Mouse (Mus musculus) NIH3T3 (cell line): Measurements from ENCODE around the gene Mast1.
"Not testable (repeated sequence)": the region's sequence is repeated elsewhere in the genome, so short reads cannot be mapped to it uniquely, and the experiment has no call there.

Source experiments
- DNase-seq: peaks from one replicate; pipeline ENCODE4 v3.0.0-alpha.2; 2012; ENCODE audit warnings: low read depth

Gene Mast1

GRCm38 (mm10) chr8:84909162-84909767, 27.9 kb downstream of the Mast1 start:
- DNase-seq: no peak

DNA sequence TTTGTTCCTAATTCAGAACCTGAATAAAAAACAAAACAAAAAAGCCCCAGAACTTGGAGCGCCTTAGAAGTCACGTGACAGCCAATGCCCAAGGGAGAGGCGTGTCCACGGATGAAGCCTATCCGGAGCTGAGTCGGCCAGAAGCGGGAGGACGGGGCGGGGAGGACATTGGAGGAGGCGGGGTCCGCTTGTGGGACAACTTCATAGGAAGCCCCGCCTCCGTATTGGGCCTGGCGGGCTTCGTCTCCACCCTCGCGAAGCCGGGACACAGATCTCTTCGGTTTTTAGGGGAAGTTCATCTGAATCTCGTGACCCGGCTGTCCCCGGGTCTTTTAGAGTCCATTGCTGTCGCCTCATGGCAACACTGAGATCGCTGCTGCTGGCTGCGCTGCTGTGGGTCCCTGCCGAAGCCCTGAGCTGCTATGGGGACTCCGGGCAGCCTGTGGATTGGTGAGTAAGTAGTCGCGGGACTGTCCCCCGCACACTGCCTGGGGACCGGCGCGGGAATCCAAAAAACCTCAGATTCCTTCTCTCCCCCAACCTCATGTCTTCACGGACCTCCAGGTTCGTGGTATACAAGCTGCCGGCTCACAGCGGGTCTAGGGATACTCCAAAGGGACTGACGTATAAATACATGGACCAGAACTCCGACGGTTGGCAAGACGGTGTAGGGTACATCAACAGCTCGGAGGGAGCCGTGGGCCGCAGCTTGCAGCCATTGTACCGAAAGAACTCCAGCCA, 28.6 kb downstream of the Mast1 start, which contains the start of gene Dnase2a:
TSS of gene Dnase2a (plus strand) at position 140 of the 741 bp plus-strand sequence.
- DNase-seq: peak; percentile 99

- not testable (repeated sequence) for DNase-seq
Measured at GRCm38 (mm10) chr8:84907979-84908378, 29.2 kb downstream of the Mast1 start.

- DNase-seq: no peak
Measured at GRCm38 (mm10) chr8:84907493-84907892, 29.7 kb downstream of the Mast1 start.

- no peak for DNase-seq
Measured at GRCm38 (mm10) chr8:84907037-84907436, 30.1 kb downstream of the Mast1 start.

DNA sequence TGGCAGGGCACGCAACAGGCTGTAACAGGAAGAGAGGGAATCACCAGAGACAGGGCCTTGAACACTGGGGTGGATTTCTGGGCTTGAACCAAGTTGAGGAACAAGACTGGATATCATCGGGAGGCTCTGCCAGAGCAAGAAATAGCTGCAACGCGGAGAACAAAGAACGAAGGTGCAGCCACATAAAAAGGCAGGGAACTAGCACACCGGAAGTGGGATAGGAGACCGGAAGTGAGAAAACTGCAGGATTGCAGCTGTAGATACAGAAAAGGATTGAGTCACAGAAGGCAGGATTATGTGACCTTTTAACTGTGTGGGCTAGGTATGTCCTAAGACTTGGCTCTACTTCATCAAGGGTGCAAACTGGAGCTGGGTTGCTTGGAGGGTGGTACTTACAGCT, 32.8 kb downstream of the Mast1 start:
- no peak for DNase-seq

- peak; percentile 81 for DNase-seq
Measured at GRCm38 (mm10) chr8:84902920-84903661, 34.1 kb downstream of the Mast1 start.

GRCm38 (mm10) chr8:84902367-84902919, 34.7 kb downstream of the Mast1 start:
- no peak for DNase-seq

GRCm38 (mm10) chr8:84901752-84902151, 35.4 kb downstream of the Mast1 start, which contains the start of gene Klf1:
Gene Klf1 (plus strand): TSS chr8:84901928.
- no peak for DNase-seq

- DNase-seq: no peak
Measured at GRCm38 (mm10) chr8:84901071-84901470, 36.1 kb downstream of the Mast1 start.

DNA sequence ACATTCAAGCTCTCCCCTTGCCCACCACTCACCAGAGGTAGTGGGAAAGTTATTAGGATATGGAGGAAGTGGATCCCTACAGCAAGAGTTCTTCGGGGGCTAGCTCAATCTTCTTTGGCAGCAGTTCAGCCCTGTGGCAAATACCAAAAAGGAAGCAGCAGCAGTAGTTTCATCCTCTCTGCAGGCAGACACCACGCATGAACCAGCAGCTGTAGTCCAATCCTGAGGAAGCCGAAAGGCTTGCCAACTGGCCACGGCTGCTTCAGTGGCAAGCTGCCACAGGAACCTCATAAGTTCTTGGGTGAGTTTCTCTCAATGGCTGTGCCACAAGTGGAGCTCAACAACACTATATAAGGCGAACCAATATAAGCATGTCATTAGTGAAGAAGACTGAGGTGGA, 41.2 kb downstream of the Mast1 start:
- DNase-seq: peak; percentile 30

DNA sequence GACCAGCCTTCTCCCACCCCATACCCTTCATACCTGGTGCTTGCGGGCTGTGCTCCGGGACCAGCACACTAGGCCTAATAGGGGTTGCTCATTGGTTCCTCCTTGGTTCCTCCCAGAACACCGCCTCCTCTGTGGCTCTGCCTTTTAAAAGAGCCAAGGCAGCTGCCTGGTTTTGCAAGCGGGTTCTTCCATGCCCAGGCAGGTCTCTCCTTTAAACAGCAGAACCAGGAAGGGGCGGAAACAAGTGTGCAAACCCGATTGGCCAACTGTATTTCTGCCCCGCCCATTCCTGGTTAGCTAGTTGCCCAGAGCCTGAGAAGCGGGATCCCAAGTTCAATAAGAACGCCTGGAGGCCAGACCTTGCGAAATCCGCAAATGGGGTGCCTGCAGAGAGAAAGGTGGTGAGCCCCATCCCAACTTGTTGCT, 43.4 kb downstream of the Mast1 start, which contains the start of gene Gcdh:
TSS of gene Gcdh (minus strand) at position 213 of the 426 bp plus-strand sequence.
- peak; percentile 95 for DNase-seq

GRCm38 (mm10) chr8:84892993-84893708, 44.0 kb downstream of the Mast1 start:
- DNase-seq: no peak

DNA sequence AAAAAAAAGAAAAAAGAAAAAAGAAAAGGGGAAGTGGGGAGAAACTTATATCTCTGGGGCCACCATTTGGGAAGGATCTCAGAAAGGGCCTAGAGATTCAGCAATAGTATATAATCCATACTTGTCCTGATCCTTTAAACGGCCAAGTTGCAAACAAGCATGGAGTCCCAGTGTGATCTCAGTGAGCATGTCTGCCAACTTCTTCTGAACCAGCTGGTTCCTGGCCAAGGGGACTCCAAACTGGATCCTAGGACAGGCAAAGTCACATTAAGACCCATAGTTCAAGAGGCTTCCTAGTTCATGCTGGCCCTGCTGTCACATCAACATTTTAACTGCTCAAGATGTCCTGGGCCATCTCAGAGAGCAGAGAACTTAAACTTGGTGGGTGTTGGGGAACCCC, 48.0 kb downstream of the Mast1 start:
- no peak for DNase-seq

- DNase-seq: no peak
Measured at GRCm38 (mm10) chr8:84888280-84888679, 48.9 kb downstream of the Mast1 start.

DNA sequence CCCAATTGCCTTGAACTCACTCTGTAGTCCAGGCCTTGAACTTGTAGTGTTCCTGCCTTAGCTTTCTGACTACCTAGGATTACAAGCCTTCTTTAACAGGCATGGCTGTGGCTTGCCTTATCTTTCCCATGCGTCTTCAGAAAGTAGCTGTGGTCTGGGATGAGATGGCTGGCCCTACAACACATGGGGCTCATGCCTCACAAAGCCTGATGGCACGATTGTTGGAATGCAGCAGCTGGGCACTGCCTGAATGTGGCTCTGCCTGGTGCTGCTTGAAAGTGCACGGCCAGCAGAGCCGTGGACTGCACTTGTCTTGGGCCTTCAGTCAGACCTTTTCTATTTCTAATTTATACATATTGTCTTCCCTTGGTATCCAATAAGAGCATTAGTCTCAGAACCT, 52.4 kb downstream of the Mast1 start:
- no peak for DNase-seq

DNA sequence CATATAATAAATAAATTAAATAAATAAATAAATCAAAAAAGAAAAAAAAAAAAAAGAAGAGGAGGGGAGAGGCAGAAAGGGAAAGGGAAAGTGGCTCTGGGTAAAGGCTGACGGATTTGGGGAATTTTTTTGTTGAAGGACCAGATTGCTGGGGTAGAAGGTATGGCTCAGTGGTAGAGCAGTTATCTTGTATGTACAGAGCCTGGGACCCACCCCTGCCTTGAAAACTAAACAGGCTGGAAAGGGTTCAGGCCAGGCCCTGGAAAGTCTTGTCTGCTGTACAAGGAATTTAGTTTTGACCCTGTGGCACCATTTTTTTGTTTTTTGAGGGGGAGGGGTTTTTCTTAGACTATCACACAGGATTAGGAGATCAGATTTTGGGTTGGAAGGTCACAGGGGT, 58.2 kb downstream of the Mast1 start:
- no peak for DNase-seq

- DNase-seq: no peak
Measured at GRCm38 (mm10) chr8:84877297-84878035, 59.7 kb downstream of the Mast1 start.

DNA sequence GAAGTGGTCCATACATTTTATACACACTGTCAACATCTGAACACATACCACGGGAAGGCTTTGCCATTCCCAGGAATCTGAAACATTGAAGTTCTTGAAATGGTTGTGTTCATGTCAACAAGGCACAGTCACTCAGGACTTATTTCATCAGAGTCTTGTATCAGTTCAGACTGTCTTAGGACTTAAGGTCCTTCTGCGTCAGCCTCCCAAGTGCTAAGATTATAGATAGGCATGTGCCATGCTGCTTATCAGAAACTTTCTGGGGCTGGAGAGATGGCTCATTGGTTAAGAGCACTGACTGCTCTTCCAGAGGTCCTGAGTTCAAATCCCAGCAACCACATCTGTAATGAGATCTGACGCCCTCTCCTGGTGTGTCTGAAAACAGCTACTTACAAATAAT, 62.8 kb downstream of the Mast1 start:
- no peak for DNase-seq

DNA sequence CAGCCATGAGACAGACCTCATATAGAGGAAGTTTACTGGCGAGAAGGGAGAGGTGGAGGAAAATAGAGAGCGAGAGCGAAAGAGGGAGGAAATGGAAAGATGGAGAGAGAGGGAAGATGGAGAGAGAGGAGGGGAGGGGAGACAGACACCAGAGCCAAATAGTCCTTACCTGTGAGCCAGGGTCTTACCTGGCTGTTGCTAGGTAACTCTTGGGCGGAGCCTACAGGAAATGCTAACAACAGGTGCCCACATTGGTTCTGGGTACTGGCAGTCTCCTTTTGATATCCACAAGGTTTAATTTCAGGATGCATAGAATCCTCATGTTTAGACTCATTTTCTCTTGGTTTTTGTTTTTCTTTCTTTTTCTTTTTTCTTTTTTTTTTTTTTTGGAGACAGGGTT, 64.1 kb downstream of the Mast1 start:
- DNase-seq: no peak
